ENCODE assay signal across 26 mouse cellular contexts in genomic region chr2:54759781-54760180, GRCm38 (mm10).
DNase-seq lines count a peak whose midpoint lies in the region; ATAC-seq and TF ChIP-seq lines count a peak whose summit lies in the region.
"Had no signal": no experiment of that assay in that cellular context is flagged by ENCODE, and none has a peak within 500 bp of the region (broad histone marks: within the 10 kb centered on the region; RNA-seq: fewer than 3 reads in every experiment).

No protein-coding gene starts in this region.

- H3K9ac ChIP-seq in forebrain, embryonic 14.5 days (ENCODE audit: low read length): no peak overlapping the region
- H3K9ac ChIP-seq in forebrain, embryonic 15.5 days (replicated peaks): no peak overlapping the region
- no peak overlapping the region for H3K9ac ChIP-seq in midbrain, embryonic 13.5 days (replicated peaks)
- no peak overlapping the region for H3K9ac ChIP-seq in midbrain, postnatal 0 days (replicated peaks; ENCODE audit: low read length, poor library complexity, severe bottlenecking)
- H3K9ac ChIP-seq: embryonic facial prominence, embryonic 13.5 days; hindbrain, embryonic 13.5 days; liver, embryonic 12.5 days; liver, postnatal 0 days; stomach, embryonic 15.5 days had no signal

- no peaks in the 10 kb centered on the region for H3K36me3 ChIP-seq in forebrain, embryonic 14.5 days (ENCODE audit: control insufficient read depth, insufficient read depth, low read length)
- H3K36me3 ChIP-seq in forebrain, embryonic 15.5 days: no peaks in the 10 kb centered on the region
- H3K36me3 ChIP-seq in midbrain, embryonic 13.5 days: no peaks in the 10 kb centered on the region
- H3K36me3 ChIP-seq in midbrain, postnatal 0 days (ENCODE audit: insufficient read depth, low read length): no peaks in the 10 kb centered on the region
- H3K36me3 ChIP-seq: embryonic facial prominence, embryonic 13.5 days; hindbrain, embryonic 13.5 days; liver, embryonic 12.5 days; stomach, embryonic 15.5 days had no signal

- H3K4me3 ChIP-seq in forebrain, embryonic 14.5 days (ENCODE audit: low read depth, low read length): no peak overlapping the region
- H3K4me3 ChIP-seq in forebrain, embryonic 15.5 days: no peak overlapping the region
- H3K4me3 ChIP-seq in midbrain, embryonic 13.5 days (replicated peaks): no peak overlapping the region
- H3K4me3 ChIP-seq in midbrain, postnatal 0 days (ENCODE audit: low read depth, low read length): no peak overlapping the region
- H3K4me3 ChIP-seq: embryonic facial prominence, embryonic 13.5 days; hindbrain, embryonic 13.5 days; liver, embryonic 12.5 days; stomach, embryonic 15.5 days had no signal

- H3K4me1 ChIP-seq in forebrain, embryonic 14.5 days (ENCODE audit: control insufficient read depth, insufficient read depth, low read length): no peaks in the 10 kb centered on the region
- H3K4me1 ChIP-seq in forebrain, embryonic 15.5 days: no peaks in the 10 kb centered on the region
- no peaks in the 10 kb centered on the region for H3K4me1 ChIP-seq in midbrain, embryonic 13.5 days (replicated peaks)
- no peaks in the 10 kb centered on the region for H3K4me1 ChIP-seq in midbrain, postnatal 0 days (ENCODE audit: insufficient read depth, low read length)
- H3K4me1 ChIP-seq: embryonic facial prominence, embryonic 13.5 days; hindbrain, embryonic 13.5 days; liver, embryonic 12.5 days; stomach, embryonic 15.5 days had no signal

- TF ChIP-seq CTCF in midbrain, postnatal 0 days (IDR thresholded peaks at IDR 0.05): no peak

- H3K27me3 ChIP-seq in forebrain, embryonic 14.5 days (replicated peaks; ENCODE audit: control insufficient read depth, insufficient read depth, low read length): no peaks in the 10 kb centered on the region
- H3K27me3 ChIP-seq in forebrain, embryonic 15.5 days: no peaks in the 10 kb centered on the region
- no peaks in the 10 kb centered on the region for H3K27me3 ChIP-seq in midbrain, embryonic 13.5 days
- no peaks in the 10 kb centered on the region for H3K27me3 ChIP-seq in midbrain, postnatal 0 days (ENCODE audit: insufficient read depth, low read length)
- H3K27me3 ChIP-seq: CH12.LX; embryonic facial prominence, embryonic 13.5 days; hindbrain, embryonic 13.5 days; liver, embryonic 12.5 days; Patski; stomach, embryonic 15.5 days had no signal

- ATAC-seq in forebrain, embryonic 14.5 days: peak; percentile 58; the same call in 1 of the 2 replicates
- ATAC-seq in forebrain, embryonic 15.5 days (replicated peaks): no peak
- peak; percentile 81 for ATAC-seq in midbrain, embryonic 13.5 days
- ATAC-seq in midbrain, postnatal 0 days (ENCODE audit: low FRiP score): no peak
- ATAC-seq: intestine, postnatal 0 days; liver, embryonic 12.5 days; liver, postnatal 0 days; Patski had no signal

- WGBS in forebrain, embryonic 14.5 days: 35% methylated on average over 4 of the region's 4 CpGs
- WGBS in forebrain, embryonic 15.5 days: 40% methylated on average over 4 of the region's 4 CpGs
- WGBS in midbrain, embryonic 13.5 days: 31% methylated on average over 4 of the region's 4 CpGs
- 27% methylated on average over 4 of the region's 4 CpGs for WGBS in midbrain, postnatal 0 days

- no peak overlapping the region for H3K4me2 ChIP-seq in forebrain, embryonic 14.5 days (ENCODE audit: low read length)
- H3K4me2 ChIP-seq in forebrain, embryonic 15.5 days (replicated peaks): no peak overlapping the region
- no peak overlapping the region for H3K4me2 ChIP-seq in midbrain, embryonic 13.5 days (replicated peaks)
- H3K4me2 ChIP-seq in midbrain, postnatal 0 days (ENCODE audit: low read depth, low read length, poor library complexity, severe bottlenecking): no peak overlapping the region
- H3K4me2 ChIP-seq: embryonic facial prominence, embryonic 13.5 days; hindbrain, embryonic 13.5 days; liver, embryonic 12.5 days; stomach, embryonic 15.5 days had no signal

- no peak for DNase-seq in forebrain, embryonic 14.5 days (ENCODE audit: low spot score)
- DNase-seq in midbrain, postnatal 0 days (ENCODE audit: low spot score): no peak
- peak; percentile 13 for DNase-seq in ZHBTc4 (ENCODE audit: low read depth, low spot score)
- no peak for DNase-seq in urinary bladder, postnatal 36 days (ENCODE audit: low spot score in 2 of 2)
- no peak for DNase-seq in cerebellum, adult 9-11 months
- DNase-seq: adrenal gland, postnatal 36 days; cerebellum, adult 8-10 months; cerebellum, postnatal 36 days; gastrocnemius, postnatal 14 days; heart, postnatal 14 days; kidney, adult 9 months; kidney, postnatal 10 days; layer of hippocampus, postnatal 36 days; left cerebral cortex, postnatal 4 days; liver, postnatal 0 days; lung, postnatal 36 days; right cerebral cortex, postnatal 25 days had no signal

- H3K9me3 ChIP-seq in forebrain, embryonic 14.5 days (replicated peaks; ENCODE audit: control insufficient read depth, low read length): no peaks in the 10 kb centered on the region
- no peaks in the 10 kb centered on the region for H3K9me3 ChIP-seq in forebrain, embryonic 15.5 days
- no peaks in the 10 kb centered on the region for H3K9me3 ChIP-seq in midbrain, embryonic 13.5 days
- H3K9me3 ChIP-seq in midbrain, postnatal 0 days (ENCODE audit: low read length): no peaks in the 10 kb centered on the region
- H3K9me3 ChIP-seq: embryonic facial prominence, embryonic 13.5 days; hindbrain, embryonic 13.5 days; liver, embryonic 12.5 days; stomach, embryonic 15.5 days had no signal

- no peak overlapping the region for H3K27ac ChIP-seq in forebrain, embryonic 14.5 days (ENCODE audit: low read depth, low read length)
- H3K27ac ChIP-seq in forebrain, embryonic 15.5 days (replicated peaks): no peak overlapping the region
- no peak overlapping the region for H3K27ac ChIP-seq in midbrain, embryonic 13.5 days
- H3K27ac ChIP-seq in midbrain, postnatal 0 days (ENCODE audit: low read depth, low read length): no peak overlapping the region
- H3K27ac ChIP-seq: embryonic facial prominence, embryonic 13.5 days; hindbrain, embryonic 13.5 days; liver, embryonic 12.5 days; stomach, embryonic 15.5 days had no signal

Comparison
In these comparisons a context has a peak if more than half of its experiments do, and no peak if none do; other contexts are left out.
1. ATAC-seq: peak in forebrain, embryonic 14.5 days (single experiment) and midbrain, embryonic 13.5 days (single experiment); none in forebrain, embryonic 15.5 days (single experiment) and midbrain, postnatal 0 days (single experiment).